Mouse (Mus musculus) mesoderm, embryonic 11.5 days (tissue): ENCODE measurements at regions not wholly inside any gene's neighbourhood (a gene's known extent, or its start where the extent isn't known, plus 50 kb on each side); places are given as distances from the start of the nearest gene placed in this dataset.
"Not testable (repeated sequence)": the region's sequence is repeated elsewhere in the genome, so short reads cannot be mapped to it uniquely, and the experiment has no call there.

ENCODE experiments used
- DNase-seq: peaks from one replicate; pipeline ENCODE4 v3.0.0-alpha.2; 2012; ENCODE audit warnings: low read depth, low spot score

DNA sequence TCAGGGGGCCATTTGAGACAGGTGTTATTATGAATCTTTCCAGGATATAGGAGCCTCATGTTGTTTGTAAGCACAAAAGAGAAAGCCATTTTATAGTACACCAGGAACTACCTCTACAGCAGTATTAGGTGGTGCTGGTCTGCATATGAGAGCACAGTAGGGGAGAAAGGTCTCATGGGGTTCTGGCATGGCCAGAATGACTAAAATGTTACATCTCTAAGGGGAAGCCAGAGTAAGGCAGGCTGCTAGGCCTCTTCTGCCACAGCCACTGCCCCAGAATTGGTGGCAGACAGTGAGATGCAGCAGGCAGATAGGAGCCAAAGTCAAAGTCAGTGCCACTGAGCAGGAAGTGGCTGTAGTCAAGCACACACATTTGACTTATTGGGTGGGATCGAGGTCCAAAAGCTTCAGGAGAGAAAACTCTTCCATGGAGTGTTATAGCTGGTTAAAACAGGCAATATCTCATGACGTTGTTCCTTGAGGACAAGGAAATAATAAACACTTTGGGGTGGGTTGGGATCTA is 147.2 kb downstream of the Hira start:
- no peak for DNase-seq

DNA sequence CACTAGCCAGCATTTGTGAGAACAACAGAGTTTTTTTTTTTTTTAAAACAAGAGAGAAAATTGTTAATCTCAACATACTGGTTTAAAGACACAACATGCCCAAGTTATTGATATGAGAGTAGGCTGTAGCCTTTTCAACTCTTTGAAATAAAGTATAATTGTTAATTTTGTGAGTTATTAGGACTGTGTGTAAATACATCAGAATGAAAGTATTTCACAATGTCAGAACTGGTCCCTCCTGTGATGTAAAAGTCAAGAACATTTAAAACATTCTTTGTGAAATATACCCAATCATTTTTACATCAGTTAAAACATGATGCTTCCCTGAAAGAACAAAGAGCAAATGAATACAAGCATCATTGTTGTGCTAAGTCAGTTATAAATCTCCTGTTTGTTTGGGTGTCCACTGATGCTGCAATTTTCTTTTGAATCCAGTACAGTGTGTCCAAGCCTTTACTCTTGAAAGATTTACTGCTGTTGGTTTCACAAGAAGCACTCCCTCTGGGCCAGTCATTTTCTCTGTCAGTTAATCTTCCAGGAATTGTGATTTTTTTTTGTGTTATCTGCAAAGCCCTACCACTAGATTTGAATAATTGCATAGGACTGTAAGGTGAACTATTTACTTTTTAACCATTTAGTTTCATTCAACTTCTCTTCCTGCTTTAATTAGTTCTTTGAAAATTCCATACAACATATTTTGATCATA is 148.5 kb downstream of the Hira start:
- DNase-seq, result no peak

DNA sequence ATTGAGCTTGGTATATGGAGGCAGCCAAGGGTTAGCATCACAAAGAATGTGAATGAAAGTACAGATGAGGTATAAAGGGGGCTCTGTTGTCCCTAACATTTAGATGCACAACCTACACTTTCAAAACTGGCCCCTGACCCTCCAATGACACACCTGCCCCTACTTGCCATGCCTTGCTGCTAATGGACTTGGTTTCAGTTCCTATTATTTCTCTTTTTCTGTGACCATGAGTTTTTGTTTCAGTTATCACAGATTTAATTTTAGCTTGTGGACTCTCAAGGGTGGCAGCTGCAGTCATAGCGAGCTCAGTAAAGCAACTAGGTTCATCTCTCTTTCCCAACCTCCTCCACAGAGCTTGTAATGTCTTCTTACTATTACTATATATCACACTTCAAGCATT is 150.3 kb downstream of the Hira start:
- no peak for DNase-seq

DNA sequence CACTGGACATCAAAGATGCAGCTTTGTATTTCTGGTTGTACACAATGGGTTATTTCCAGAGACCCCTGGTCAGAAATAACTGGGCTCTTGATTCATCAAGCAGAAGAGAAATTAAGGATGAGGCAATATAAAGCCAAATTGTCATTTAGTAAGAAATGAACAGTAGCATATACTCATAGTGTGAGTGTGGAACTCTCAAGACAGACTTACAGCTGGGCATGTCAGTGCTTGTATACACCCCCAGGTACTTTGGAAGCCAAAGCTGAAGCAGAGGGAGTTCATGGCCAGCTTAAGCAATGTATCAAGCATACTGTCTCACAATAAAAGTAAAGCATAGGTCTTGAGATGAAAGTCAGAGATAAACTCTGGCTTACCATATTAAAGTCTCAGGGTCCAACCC is 155.7 kb downstream of the Hira start:
- no peak for DNase-seq

DNA sequence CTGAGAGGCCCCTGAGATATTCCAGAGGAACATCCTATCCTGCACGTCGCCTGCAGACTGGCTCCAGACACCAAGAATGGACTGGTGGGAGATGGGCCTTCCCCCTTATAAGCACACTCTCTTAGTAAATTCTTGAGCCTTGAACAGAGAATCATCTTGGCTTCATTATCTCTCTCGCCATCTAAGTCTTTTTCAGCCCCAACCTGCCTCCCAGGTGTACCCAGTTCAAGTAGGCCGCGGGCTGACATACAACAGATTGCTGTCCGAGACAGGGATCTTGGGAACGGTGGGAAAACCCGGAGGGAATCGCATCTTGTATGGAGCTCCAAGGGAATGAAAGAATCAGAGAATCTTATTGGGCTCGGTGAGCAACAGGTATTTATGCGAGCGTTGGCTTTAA is 158.9 kb downstream of the Hira start:
- no peak for DNase-seq

DNA sequence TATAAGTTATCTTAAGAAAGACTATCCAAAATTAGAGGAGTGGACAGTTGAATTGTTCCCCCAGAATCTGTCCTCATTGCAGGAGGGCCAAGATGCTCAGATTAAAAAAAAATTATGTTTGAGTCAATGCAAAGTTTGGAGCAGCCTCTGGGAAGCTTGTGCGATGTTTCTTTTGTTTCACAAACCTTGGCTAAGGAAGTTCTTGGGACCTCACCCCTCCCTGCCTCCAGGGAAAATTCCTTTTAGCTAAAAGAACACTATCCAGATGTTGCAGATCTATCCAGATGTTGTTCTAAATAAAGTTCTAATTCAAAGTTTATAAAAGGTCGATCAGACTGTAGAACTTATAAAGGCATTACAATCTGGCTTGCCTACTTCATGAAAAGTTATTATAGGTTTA is 160.8 kb downstream of the Hira start:
- DNase-seq, result no peak

DNA sequence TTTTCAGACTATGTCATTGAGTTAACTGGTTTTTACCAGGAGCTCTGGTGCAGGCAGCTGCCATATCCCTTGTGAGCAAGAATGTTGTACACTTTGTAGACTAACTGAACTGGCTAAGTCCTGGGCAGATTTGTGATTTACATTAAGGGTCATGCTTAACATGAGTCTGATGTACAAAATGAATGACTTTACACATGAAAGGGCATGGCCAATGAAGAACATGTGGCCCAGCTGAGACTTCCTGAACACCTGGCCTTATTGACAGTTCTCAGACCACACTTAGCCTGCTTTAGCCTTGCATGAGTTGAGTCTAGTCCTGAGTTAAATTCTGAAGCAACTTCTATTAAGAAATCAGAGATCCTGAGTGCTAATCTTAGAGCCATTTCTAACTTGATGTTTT is 176.0 kb downstream of the Hira start:
- peak; percentile 8 for DNase-seq

DNA sequence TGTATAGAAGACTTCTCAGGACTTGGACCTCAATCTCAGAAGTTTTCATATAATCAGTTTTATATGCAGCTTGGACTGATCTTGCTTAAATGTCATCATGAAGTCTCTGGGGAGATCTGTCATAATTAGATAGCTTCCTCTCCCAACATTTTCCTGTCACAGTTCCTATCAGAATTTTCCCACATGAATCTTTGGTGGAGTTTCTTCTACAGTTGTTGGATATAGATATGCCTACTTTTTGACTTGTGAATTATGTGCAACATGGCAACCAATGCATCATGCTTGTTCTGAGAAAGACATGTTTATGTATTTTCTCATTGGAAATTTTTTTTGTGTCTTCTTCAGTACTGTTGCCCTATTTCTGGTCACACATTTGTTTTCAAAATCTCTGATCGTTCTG is 183.5 kb downstream of the Hira start:
- DNase-seq, result no peak

DNA sequence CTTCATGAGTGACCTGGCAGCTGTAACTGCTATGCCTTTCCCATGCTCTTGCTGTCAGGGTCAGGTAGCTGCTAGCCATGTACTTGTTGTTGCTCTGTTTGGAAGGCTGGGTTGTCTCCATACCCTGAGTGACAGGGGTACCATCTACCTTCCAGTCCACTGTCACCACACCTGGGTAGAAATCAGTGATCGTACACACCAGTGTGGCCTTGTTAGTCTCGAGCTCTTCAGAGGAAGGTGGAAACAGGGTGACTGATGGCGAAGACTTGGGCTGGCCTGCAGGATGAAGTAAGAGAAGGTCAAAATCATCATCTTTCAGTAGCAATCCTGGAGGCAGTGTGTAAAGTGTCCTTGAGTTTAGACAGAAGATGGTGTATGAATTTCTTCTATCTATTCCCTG is 185.0 kb downstream of the Hira start:
- no peak for DNase-seq

DNA sequence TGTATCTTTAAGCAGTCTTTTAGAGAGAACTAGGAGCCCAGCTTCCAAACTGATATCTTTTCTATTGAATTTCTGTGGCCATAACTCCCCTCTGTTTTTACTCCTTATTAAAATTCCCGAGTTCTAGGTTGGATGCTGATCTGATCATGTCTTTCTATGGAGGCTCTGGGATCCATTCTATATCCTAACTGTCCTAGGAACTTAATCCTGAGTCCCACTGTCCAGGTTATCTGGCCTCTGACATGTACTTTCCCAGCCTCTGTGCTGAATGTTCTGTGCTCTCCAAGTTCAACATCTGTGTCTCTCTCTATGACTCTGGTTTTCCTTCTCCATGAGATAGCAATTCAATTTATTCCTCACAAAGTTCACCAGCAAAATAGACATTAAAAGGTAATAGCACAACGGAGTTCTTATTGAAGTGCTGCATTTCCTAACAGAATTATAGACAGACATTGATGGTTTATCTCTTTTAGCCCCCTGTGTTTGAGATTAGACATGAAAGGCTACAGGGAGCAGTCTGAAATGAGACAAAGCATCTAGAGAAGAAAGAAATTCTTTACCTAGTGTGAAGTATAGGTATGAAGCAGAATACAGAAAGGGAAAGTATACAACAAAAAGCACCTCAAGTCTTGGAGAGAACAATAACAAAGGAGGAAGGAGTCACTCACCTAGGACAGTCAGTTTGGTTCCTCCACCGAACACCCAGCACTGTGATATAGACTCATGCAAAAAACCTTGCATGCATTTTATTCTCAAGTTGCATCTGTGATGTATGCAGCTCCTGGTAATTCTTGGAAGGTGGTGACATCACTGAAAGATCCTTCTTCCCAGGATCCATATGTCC is 185.9 kb downstream of the Hira start:
- DNase-seq, result no peak

DNA sequence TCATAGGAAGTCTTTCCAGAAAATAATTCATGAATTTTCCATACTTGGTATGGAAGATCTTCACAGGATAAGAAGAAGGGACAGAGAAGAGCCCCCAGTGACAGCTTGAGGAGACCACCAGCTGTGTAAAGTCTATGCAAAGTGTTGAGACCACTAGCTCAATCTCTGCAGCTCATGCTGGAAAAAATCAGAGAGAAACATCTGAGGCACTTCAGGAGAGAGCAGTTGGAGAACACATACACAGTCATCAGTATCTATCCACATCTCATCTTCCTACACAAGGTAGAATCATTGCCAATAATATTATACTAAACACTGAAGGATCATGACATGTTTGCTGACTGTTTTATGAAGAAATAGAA is 186.5 kb downstream of the Hira start:
- DNase-seq, result no peak

DNA sequence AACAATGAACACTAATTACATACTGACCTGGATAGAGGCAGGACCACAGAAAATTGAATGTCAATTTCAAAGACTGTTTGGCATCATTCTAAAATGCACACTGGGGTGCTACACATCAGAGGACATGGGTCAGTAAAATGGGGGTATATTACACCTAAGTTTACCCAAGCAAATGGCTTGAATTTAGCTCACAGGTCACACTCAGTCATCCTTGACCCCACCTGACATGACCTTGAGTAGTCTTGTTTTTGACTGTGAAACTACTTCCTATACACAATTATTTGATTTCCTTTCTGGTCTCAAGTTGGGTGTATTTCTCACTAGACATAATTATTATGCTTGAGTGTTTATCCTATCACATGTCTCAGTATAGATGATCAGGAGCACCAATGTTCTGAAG is 187.6 kb downstream of the Hira start:
- no peak for DNase-seq

DNA sequence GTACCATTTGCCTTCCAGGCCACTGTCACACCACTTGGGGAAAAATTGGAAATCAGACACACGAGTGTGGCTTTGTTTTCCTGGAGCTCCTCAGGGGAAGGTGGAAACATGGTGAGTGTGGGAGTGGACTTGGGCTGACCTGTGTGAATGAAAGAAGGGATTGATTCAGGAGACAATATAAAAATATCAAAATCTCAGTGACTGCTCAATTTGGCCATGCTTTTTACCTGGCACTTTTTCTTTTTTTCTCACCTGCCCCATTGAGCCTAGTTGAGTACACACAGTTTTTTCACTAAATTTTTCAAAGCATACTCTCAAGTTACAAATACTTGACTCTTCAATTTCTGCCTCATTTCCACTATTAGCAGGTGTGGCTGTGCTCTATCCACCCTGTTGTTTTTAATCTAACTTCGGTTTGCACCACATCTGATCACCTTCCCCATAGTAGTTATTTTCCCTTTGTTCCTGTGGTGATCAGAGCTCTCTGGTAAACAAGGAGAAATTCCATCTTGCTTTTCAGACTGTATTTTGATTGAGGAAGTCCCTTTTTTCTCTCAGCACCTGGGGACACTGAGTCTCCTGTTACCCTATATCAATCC is 188.8 kb downstream of the Hira start:
- no peak for DNase-seq

DNA sequence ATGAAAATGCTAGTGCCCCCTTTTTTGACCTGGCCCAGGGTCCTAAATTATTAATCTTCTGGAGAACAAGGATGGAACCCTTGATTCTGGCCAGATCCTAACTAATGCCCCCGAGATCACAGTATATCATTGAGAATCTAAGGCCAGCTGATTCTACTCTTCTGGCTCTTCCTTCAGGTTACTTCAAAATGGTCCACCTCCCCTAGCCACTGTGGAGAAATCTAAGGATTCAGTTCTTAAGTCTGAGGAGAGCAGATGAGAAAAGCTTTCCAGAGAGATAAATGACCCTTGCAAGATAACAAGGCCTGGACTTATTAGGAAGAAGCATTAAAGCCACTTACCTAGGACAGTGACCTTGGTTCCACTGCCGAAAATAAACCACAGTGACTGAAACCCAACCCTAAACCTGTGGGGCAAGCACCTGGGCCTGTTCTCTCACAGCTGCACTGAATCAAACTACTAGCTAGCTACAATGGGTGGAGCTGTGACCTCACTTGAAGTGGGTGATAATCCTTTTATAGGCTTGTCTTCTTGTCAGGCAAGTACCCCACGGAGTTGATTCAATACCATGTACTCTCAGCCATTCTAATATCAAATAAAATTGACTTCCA is 190.0 kb downstream of the Hira start:
- DNase-seq, result no peak

DNA sequence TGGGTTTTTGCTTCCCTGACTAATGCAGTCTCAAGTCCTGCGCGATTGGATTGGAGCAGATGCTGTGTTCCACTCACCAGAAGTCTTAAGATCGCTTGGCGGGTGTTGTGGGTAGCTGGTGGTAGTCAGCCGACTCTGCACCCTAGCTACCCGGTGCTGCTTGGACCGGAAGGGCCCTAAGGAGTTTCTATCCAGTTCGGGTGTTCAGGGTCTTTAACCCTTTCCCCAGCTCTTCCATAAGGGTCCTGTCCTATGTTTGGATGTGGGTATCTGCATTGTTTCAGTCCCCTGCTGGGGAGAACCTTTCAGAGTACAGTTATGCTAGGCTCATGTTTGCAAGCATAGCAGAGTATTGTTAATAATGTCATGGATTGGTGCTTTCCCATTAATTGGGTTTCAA is 206.7 kb downstream of the Hira start:
- DNase-seq, result not testable (repeated sequence)

DNA sequence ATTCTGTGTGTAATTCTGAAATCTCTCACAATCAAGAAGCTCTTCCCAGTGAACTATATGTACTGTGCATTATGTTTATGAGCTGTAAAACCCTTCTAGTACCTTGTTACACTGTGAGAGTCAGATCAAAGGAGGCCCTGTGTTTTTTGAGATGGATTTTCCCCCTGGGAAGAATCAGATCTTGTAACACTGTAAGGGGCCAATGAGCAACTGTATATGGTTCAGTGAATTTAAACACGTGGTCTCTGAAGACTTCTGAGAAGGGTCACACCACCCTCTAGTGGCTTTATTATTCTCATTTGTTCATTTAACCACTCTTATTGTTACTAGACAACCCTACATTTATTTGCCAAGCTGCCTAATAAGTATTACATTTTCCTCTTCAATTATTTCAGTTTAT is 211.1 kb downstream of the Hira start:
- peak; percentile 47 for DNase-seq
